Mouse (Mus musculus): ENCODE data around the gene Gm45799. TPM values are rescaled to one million over a fixed set of nuclear protein-coding genes. Genes with fewer than 3 reads are reported as not detected.

Gm45799 gene
- polyA plus RNA-seq (2012; ENCODE audit: low replicate concordance): 9.1 and 148 TPM in 2 replicates

GRCm38 (mm10) chr7:105640233-105640893 is at the start of gene Gm45799, which contains the start of gene Arfip2:
Gene Gm45799 (plus strand): TSS chr7:105640552.
Gene Arfip2 (minus strand): TSS chr7:105640416.

GRCm38 (mm10) chr7:105633127-105633800 is 7.1 kb upstream of the Gm45799 start, which contains the start of gene Trim3:
Gene Trim3 (minus strand): TSS chr7:105633571.

GRCm38 (mm10) chr7:105639756-105640155 is 596 bp upstream of the Gm45799 start, which contains the start of gene Timm10b:
Gene Timm10b (plus strand): TSS chr7:105640056.

GRCm38 (mm10) chr7:105650639-105651435 is 10.5 kb downstream of the Gm45799 start, which contains the start of gene Dnhd1:
Gene Dnhd1 (plus strand): TSS chr7:105650827.

Other genes starting within 250 kb of the Gm45799 start
- gene Fam160a2, start 240.5 kb upstream of the Gm45799 start, polyA plus RNA-seq (2012; ENCODE audit: low replicate concordance): 65.0 and 67.0 TPM in 2 replicates
- not detected in 2 replicates for gene Cnga4, start 236.0 kb upstream of the Gm45799 start, polyA plus RNA-seq (2012; ENCODE audit: low replicate concordance)
- 0.07 TPM in 1 of 2 replicates, not detected in the other for gene Cckbr, start 214.8 kb upstream of the Gm45799 start, polyA plus RNA-seq (2012; ENCODE audit: low replicate concordance)
- 3.8 and 5.3 TPM in 2 replicates for gene Cavin3, start 158.3 kb upstream of the Gm45799 start, polyA plus RNA-seq (2012; ENCODE audit: low replicate concordance)
- gene Smpd1, start 86.2 kb upstream of the Gm45799 start, polyA plus RNA-seq (2012; ENCODE audit: low replicate concordance): 18.1 and 38.9 TPM in 2 replicates
- 0.97 and 1.3 TPM in 2 replicates for gene Apbb1, start 58.9 kb upstream of the Gm45799 start, polyA plus RNA-seq (2012; ENCODE audit: low replicate concordance)
- not detected in 2 replicates for gene Hpx, start 40.4 kb upstream of the Gm45799 start, polyA plus RNA-seq (2012; ENCODE audit: low replicate concordance)
- 5.6 and 6.8 TPM in 2 replicates for gene Trim3, start 7.0 kb upstream of the Gm45799 start, polyA plus RNA-seq (2012; ENCODE audit: low replicate concordance)
- 182 and 273 TPM in 2 replicates for gene Timm10b, start 496 bp upstream of the Gm45799 start, polyA plus RNA-seq (2012; ENCODE audit: low replicate concordance)
- gene Arfip2, start 136 bp upstream of the Gm45799 start, polyA plus RNA-seq (2012; ENCODE audit: low replicate concordance): 56.0 and 57.5 TPM in 2 replicates
- gene Dnhd1, start 10.3 kb downstream of the Gm45799 start, polyA plus RNA-seq (2012; ENCODE audit: low replicate concordance): 0.07 and 0.25 TPM in 2 replicates
- 26.6 and 31.7 TPM in 2 replicates for gene Ilk, start 96.0 kb downstream of the Gm45799 start, polyA plus RNA-seq (2012; ENCODE audit: low replicate concordance)
- gene Rrp8, start 96.8 kb downstream of the Gm45799 start, polyA plus RNA-seq (2012; ENCODE audit: low replicate concordance): 29.3 and 52.2 TPM in 2 replicates
- 229 and 336 TPM in 2 replicates for gene Taf10, start 103.8 kb downstream of the Gm45799 start, polyA plus RNA-seq (2012; ENCODE audit: low replicate concordance)
- gene Tpp1, start 111.7 kb downstream of the Gm45799 start, polyA plus RNA-seq (2012; ENCODE audit: low replicate concordance): 35.8 and 58.7 TPM in 2 replicates
- 0.41 and 1.3 TPM in 2 replicates for gene Dchs1, start 147.1 kb downstream of the Gm45799 start, polyA plus RNA-seq (2012; ENCODE audit: low replicate concordance)
- gene Mrpl17, start 170.5 kb downstream of the Gm45799 start, polyA plus RNA-seq (2012; ENCODE audit: low replicate concordance): 68.8 and 108 TPM in 2 replicates